Mouse (Mus musculus) adrenal gland, postnatal 10 days (tissue): ENCODE measurements around the gene Ankrd39. TPM values are rescaled to one million over a fixed set of nuclear protein-coding genes. Genes with fewer than 3 reads are reported as not detected.
"Not testable (repeated sequence)": the region's sequence is repeated elsewhere in the genome, so short reads cannot be mapped to it uniquely, and the experiment has no call there.

Experiments
- DNase-seq: peaks from one replicate; pipeline ENCODE4 v3.0.0; 2021; ENCODE audit warnings: mixed read lengths
- total RNA-seq, 2 experiments: library from RNA; stranded (reverse); gene quantifications; 2 replicates each; pipeline ENCODE4 v1.2.3; 2021

Ankrd39 gene
- total RNA-seq, 2 experiments from 2014 or later: 12.9 to 21.6 TPM

DNA sequence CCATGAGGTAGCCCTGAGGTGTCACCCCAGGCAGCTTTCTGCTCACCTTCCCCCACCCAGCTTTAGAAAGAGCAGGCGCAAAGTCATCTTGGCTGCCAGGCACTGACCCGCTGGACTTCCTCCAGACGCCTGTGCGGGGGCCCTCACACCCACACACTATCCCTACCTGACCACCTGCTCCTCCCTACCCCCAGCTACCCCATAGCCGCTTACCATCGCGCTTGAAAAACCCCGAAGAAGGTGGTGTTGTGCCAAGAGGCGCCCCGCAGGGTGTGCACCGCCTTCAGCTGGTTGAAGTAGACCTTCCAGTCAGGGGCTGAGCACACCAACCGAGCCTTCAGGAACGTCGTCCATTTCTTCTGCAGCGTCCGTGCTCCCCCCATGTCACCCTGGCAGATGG is 5.3 kb upstream of the Ankrd39 start:
- DNase-seq: no peak

- DNase-seq: no peak
Observed at GRCm38 (mm10) chr1:36551904-36552303, 4.7 kb upstream of the Ankrd39 start.

GRCm38 (mm10) chr1:36550075-36550863 is 3.0 kb upstream of the Ankrd39 start:
- no peak for DNase-seq

- DNase-seq: no peak
Observed at GRCm38 (mm10) chr1:36549491-36549890, 2.2 kb upstream of the Ankrd39 start.

DNA sequence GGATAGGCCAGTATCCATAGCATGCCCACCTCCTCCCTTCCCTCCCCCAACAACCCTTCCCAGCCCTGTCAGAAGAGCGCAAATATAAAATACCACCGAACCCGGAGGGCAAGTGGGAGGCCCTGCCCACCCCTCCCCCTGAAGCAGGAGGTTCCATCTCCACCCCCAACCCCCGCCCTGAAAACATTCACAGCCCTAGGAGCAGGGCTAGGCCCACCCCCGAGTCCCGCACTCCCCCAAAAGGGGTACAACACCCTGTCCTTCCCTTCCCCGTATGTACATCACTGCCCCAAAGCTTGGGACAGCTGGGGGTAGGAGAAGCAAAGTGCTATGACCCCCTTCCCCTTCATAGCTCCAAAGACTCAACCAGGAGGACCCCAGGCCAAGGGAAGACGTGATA is 1.5 kb upstream of the Ankrd39 start:
- DNase-seq: peak; percentile 7

GRCm38 (mm10) chr1:36547981-36548598 is 845 bp upstream of the Ankrd39 start:
- peak; percentile 64 for DNase-seq

- DNase-seq: peak; percentile 53
Observed at GRCm38 (mm10) chr1:36545845-36546600, 1.2 kb downstream of the Ankrd39 start.

GRCm38 (mm10) chr1:36545382-36545781 is 1.9 kb downstream of the Ankrd39 start:
- DNase-seq: no peak

DNA sequence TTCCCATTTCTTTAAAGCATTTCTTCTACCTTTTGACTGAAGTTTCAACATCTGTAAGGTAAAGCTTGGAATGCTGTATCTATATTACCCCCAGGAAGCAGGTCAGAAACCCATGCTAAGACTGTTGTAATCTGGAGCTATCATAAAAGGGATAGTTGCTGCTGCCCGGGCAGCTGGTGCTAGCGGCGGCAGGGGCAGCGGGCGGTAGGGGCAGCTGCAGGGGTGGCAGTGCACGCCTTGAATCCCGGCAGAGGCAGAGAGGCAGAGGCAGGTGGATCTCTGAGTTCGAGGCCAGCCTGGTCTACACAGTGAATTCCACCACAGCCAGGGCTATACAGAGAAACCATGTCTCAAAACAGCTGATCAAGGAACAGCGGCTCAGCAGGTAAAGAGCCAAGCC is 4.3 kb downstream of the Ankrd39 start:
- DNase-seq: no peak

GRCm38 (mm10) chr1:36541844-36542243 is 5.4 kb downstream of the Ankrd39 start:
- DNase-seq: no peak

DNA sequence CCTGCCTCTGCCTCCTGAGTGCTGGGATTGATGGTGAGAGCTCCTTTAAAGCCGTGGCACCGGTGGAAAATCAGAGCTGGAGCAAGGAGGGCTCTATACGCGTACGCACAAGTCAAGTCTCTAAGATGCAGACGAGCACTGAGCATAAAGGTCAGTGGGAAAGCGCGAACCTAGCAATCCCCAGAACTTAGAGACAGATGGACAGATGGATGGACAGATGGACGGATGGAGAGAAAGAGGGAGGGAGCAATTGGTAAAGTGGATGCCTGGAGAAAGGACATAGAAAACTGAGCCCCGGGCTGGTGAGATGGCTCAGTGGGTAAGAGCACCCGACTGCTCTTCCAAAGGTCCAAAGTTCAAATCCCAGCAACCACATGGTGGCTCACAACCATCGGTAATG is 6.4 kb downstream of the Ankrd39 start:
- no peak for DNase-seq

GRCm38 (mm10) chr1:36540132-36540531 is 7.1 kb downstream of the Ankrd39 start:
- DNase-seq: no peak

DNA sequence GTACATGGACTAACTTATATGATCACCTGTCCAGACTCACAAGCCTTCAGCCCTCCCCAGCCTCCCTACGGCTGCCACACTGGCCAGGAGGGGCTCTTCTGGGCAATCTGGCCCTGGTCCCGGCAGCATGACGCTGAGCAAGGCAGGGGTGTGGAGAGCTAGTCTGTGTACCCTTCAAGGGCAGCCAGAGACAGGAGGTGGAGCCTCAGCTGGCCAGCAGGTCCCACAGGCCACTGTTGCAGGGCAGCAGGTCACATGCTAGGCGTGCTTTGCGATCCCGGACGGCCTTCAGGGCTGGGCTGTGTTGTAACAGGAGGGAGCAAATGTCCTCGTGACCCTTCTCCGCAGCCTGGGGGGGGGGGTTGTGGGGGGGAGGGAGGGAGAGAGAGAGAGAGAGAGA is 8.1 kb downstream of the Ankrd39 start, which contains the start of gene Gm42417:
TSS of gene Gm42417 (minus strand) at position 244 of the 400 bp plus-strand sequence.
- DNase-seq: peak; percentile 93

GRCm38 (mm10) chr1:36538727-36539126 is 8.5 kb downstream of the Ankrd39 start:
- DNase-seq: no peak

DNA sequence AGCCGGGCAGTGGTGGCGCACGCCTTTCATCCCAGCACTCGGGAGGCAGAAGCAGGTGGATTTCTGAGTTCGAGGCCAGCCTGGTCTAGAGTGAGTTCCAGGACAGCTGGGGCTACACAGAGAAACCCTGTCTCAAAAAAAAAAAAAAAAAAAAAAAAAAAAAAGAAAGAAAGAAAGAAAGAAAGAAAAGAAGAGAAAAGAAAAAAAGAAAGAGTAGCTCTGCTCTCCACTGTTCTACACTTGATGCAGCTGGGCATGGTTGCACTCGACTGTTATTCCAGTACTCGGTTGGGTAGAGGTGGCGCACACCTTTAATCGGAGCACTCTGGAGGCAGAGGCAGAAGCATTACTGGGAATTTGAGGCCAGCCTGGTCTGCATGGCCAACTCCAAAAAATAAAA is 10.5 kb downstream of the Ankrd39 start, which contains the start of gene Ankrd23:
TSS of gene Ankrd23 (minus strand) at position 101 of the 400 bp plus-strand sequence.
- DNase-seq: not testable (repeated sequence)

GRCm38 (mm10) chr1:36536397-36536728 is 10.9 kb downstream of the Ankrd39 start:
- DNase-seq: no peak

DNA sequence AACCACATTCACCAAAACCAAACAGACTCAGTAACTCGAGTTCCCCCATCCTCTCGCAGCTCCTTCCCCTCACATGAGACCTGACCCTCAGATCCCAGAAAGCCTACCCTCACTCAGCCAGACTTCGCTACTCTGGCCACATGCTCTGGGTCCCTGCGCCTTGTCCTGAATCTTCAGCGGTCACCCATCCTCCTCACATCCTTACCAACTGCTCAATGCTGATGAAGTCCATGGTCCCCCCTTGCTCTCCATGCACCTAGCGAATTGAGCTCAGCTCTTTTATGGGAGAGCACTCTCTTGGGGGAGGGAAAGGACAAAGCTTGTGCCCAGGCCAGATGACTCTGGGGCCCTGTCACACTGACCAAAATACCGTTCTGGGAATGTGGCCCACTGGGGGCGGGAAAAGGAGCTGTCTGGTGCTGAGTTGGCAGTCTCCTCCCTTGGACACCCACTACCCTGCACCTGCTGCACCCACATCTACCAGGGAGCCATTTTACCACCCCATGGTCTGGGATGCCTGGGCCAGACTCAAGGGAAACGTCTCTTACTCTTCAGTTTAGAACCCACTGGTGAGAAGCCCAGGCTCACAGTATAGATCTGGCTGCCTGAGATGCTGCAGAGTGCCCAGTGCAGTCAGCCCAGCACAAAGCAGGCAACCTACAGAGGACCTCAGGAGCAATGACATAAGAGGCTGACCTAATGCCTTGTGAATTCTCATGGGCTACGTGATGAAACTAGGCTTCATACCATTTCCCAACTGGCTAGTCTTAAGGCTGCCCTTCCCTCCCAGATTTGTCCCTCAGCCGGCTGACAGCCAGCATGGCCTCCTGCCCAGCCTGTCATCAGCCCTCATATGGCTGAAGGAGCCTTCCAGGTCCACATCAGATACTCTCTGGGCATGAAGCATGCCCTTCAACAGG is 11.5 kb downstream of the Ankrd39 start:
- peak; percentile 83 for DNase-seq

- no peak for DNase-seq
Observed at GRCm38 (mm10) chr1:36534595-36535058, 12.6 kb downstream of the Ankrd39 start.

DNA sequence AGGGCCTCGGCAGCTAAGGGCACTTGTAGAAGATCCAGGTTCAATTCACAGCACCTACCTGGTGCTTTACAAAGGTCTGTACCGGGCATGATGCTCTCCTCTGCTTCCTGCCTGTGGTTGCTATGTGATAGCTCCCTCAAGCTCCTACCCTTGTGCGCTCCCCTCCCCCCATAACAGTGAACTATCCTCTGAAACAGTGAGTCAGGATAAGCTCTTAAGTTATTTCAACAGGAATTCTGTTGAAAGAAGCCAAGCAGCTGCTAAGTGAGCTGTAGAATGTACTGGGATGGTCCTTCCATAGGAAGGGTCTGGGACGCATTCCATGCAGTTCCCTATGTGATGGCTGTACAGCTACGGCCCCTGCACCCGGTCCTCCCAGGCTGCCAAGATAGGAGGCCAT is 13.7 kb downstream of the Ankrd39 start:
- no peak for DNase-seq

DNA sequence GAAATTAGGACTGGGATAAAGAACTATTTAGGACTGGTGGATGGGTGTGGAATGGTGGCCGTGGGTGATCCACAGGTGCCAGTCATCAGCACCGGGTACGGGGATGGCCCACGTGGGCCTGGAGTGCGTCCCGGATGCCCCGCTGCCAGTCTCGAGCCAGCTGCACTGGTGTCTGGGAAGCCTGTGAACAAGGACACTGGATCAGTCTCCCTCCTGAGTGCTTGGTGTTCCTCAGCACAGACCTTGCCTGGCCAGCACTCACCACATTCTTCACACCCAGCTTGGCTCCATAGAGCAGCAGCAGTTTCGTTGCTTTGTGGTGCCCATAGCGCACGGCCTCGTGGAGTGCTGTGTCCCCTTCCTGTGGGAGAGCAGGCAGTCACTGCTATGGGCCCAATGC is 15.8 kb downstream of the Ankrd39 start:
- no peak for DNase-seq

- DNase-seq: peak; percentile 55
Observed at GRCm38 (mm10) chr1:36530962-36531361, 16.3 kb downstream of the Ankrd39 start.

- DNase-seq: no peak
Observed at GRCm38 (mm10) chr1:36530485-36530884, 16.8 kb downstream of the Ankrd39 start.
